Mouse (Mus musculus): ENCODE measurements around the gene Sf1. TPM values are rescaled to one million over a fixed set of nuclear protein-coding genes. Genes with fewer than 3 reads are reported as not detected.

The Sf1 gene
- total and polyA plus RNA-seq, 2 experiments from 2014 or later = 102 to 113 TPM

DNA sequence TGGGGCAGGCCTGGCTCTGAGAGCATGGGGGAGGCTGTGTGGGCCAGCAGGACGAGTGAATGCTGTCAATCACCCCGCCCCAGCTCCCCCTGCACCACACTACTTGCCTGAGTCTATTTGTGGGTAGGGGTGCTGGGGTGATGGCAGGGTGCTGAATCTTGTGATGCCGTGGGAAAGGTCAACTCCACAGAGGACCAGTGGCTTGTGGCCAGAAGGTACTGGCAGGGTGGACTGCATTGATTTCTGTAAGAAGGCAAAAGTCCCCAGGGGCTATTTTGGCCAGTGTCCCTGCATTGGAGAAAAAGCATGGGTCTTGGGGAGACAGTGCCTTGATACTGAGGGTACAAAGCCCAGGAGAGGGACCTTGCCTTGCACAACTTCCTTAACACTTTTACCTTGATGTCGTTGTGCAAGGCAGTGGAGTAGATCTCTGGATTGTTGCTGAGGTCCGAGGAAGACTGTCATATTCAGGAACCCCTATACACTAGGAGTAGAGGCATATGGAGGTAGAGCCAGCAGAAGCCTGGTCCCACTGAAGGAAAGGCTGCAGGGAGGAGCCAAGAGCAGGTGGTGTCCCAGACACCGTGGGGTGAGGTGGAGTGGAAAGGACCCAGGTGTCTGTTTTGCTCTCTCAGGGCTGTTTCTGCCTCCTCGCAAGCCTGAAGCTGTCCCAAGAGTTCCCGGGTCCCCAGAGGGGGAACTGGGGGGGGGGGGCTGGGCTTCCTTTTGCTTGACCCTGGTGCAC lies 60.8 kb downstream of the Sf1 start:
- Histone ChIP-seq H3K9ac (no peak overlapping the region), H3K4me2 (ENCODE audit: low read depth) (no peak overlapping the region), H3K9me3 (ENCODE audit: low read length) (no peaks in the 10 kb centered on the region), H3K36me3 (ENCODE audit: insufficient read depth) (peaks cover 10% of the 10 kb centered on the region), H3K27me3 (ENCODE audit: insufficient read depth, low read length) (no peaks in the 10 kb centered on the region), H3K4me1 (ENCODE audit: insufficient read depth) (peaks cover 68% of the 10 kb centered on the region), H3K4me3 (ENCODE audit: low read depth, low read length) (no peak overlapping the region), H3K27ac (ENCODE audit: low read depth, low read length) (no peak overlapping the region)
- DNase-seq = no peak
- no peak for ATAC-seq
- TF ChIP-seq CTCF (IDR thresholded peaks at IDR 0.05; ENCODE audit: low read depth) = no peak
- WGBS = 63% methylated on average over 7 of the region's 8 CpGs

DNA sequence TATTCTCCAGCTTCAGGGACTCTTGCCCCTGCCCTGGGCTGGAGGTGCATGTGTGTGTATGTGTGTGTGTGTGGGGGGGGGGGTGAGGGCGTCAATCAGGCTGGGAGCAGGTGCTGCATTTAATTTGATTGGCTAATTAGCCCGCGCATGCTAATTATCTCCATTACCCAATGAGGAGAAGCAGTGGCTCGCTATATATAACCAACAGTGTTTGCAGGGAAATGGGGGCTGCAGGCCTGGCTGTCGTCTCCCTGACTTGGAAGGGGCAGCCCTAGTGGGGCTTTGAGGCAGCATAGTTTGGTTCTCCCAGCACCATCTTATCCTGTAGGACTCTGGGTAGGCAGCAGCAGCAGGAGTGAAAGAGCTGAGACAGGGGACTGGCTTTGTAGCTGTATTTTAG lies 62.1 kb downstream of the Sf1 start:
- Histone ChIP-seq H3K9ac (no peak overlapping the region), H3K36me3 (ENCODE audit: insufficient read depth) (peaks cover 12% of the 10 kb centered on the region), H3K4me1 (ENCODE audit: insufficient read depth) (peaks cover 69% of the 10 kb centered on the region), H3K4me2 (ENCODE audit: low read depth) (peak overlapping the region; percentile 10), H3K4me3 (ENCODE audit: low read depth, low read length) (no peak overlapping the region), H3K27me3 (ENCODE audit: insufficient read depth, low read length) (no peaks in the 10 kb centered on the region), H3K9me3 (ENCODE audit: low read length) (no peaks in the 10 kb centered on the region), H3K27ac (ENCODE audit: low read depth, low read length) (peak overlapping the region; percentile 66)
- no peak for TF ChIP-seq CTCF (IDR thresholded peaks at IDR 0.05; ENCODE audit: low read depth)
- WGBS = 16% methylated on average over 5 of the region's 5 CpGs
- DNase-seq = peak; percentile 58
- peak; percentile 12; the same call in 1 of the 2 replicates for ATAC-seq

DNA sequence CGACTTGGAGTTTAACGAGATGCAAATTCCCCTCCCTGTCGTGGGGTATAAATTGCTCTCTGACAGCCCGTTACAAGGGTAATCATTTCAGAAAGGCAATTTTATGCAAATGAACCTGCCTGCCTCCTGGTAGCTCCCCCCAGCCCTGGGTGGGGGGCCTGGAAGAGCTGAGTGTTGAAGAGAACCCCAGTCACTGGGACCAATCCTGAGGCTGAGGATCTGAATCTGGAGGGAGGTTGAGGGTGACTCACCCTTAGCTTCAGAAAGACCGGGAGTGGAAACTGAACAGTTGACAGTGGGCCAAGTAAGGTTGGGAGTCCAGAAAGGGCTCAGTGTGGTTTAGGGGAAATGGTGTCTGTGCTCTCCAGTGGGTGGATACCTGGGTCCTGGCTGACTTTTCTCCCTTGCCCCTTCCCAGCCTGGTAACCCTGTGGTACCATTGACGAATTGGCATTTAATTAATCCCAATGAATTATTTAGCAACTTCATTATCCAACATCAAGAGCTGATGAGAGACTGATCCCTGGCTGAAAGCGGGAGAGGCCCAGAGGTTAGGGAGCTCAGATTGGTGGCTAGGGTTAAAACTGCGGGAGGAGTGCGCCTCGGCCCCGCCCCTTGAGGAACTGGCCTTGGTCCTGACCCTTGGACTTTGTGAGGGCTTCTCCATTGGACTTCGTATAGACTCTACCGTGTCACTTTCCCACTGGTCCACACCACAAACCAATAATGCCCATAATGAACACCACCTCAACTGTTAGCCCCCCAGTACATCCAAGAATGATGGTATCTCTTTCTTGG lies 63.4 kb downstream of the Sf1 start:
- Histone ChIP-seq H3K9me3 (ENCODE audit: low read length) (no peaks in the 10 kb centered on the region), H3K4me1 (ENCODE audit: insufficient read depth) (peaks cover 56% of the 10 kb centered on the region), H3K27ac (ENCODE audit: low read depth, low read length) (0 out of 2 replicates have a peak overlapping the region, but pooled peaks have one; percentile 0), H3K9ac (0 out of 2 replicates have a peak overlapping the region, but pooled peaks have one; percentile 47), H3K36me3 (ENCODE audit: insufficient read depth) (peaks cover 12% of the 10 kb centered on the region; the same call in 1 of the 2 replicates), H3K27me3 (ENCODE audit: insufficient read depth, low read length) (no peaks in the 10 kb centered on the region), H3K4me2 (ENCODE audit: low read depth) (peak overlapping the region; percentile 54; the same call in 1 of the 2 replicates), H3K4me3 (ENCODE audit: low read depth, low read length) (no peak overlapping the region)
- TF ChIP-seq CTCF (IDR thresholded peaks at IDR 0.05; ENCODE audit: low read depth) = no peak
- ATAC-seq = peak; percentile 66
- DNase-seq = peak; percentile 57
- 10% methylated on average over 13 of the region's 13 CpGs for WGBS

Small RNA genes lying within 50 kb of the gene (microRNA-seq; reads per million reads assigned to microRNA genes)
- gene Mir6989 = 0.73 to 1.2 reads per million in 2 experiments

Other genes starting within 250 kb of the Sf1 start
- gene Sac3d1, start 245.0 kb upstream of the Sf1 start, total RNA-seq (2014; rRNA removed) = 44.8 and 67.7 TPM in 2 replicates
- gene Sac3d1, start 245.0 kb upstream of the Sf1 start, polyA plus RNA-seq (2015; fragmentation: Nextera tagmentation; extraction: Ambion mirVana) = 60.8 and 61.5 TPM in 2 replicates
- 46.1 and 57.0 TPM in 2 replicates for gene Snx15, start 235.4 kb upstream of the Sf1 start, total RNA-seq (2014; rRNA removed)
- 58.0 and 60.5 TPM in 2 replicates for gene Snx15, start 235.4 kb upstream of the Sf1 start, polyA plus RNA-seq (2015; fragmentation: Nextera tagmentation; extraction: Ambion mirVana)
- not detected in 2 replicates for gene Batf2, start 222.7 kb upstream of the Sf1 start, total RNA-seq (2014; rRNA removed)
- not detected in 2 replicates for gene Batf2, start 222.7 kb upstream of the Sf1 start, polyA plus RNA-seq (2015; fragmentation: Nextera tagmentation; extraction: Ambion mirVana)
- 60.6 and 63.8 TPM in 2 replicates for gene Arl2, start 222.1 kb upstream of the Sf1 start, total RNA-seq (2014; rRNA removed)
- 111 and 118 TPM in 2 replicates for gene Arl2, start 222.1 kb upstream of the Sf1 start, polyA plus RNA-seq (2015; fragmentation: Nextera tagmentation; extraction: Ambion mirVana)
- gene Majin, start 179.3 kb upstream of the Sf1 start, total RNA-seq (2014; rRNA removed) = not detected in 2 replicates
- gene Majin, start 179.3 kb upstream of the Sf1 start, polyA plus RNA-seq (2015; fragmentation: Nextera tagmentation; extraction: Ambion mirVana) = not detected in 2 replicates
- not detected in 2 replicates for gene Gpha2, start 137.3 kb upstream of the Sf1 start, total RNA-seq (2014; rRNA removed)
- 0.50 TPM in 1 of 2 replicates, not detected in the other for gene Gpha2, start 137.3 kb upstream of the Sf1 start, polyA plus RNA-seq (2015; fragmentation: Nextera tagmentation; extraction: Ambion mirVana)
- 196 and 203 TPM in 2 replicates for gene Ppp2r5b, start 127.8 kb upstream of the Sf1 start, total RNA-seq (2014; rRNA removed)
- 144 and 159 TPM in 2 replicates for gene Ppp2r5b, start 127.8 kb upstream of the Sf1 start, polyA plus RNA-seq (2015; fragmentation: Nextera tagmentation; extraction: Ambion mirVana)
- 21.0 and 26.7 TPM in 2 replicates for gene Atg2a, start 122.0 kb upstream of the Sf1 start, total RNA-seq (2014; rRNA removed)
- 5.9 and 7.6 TPM in 2 replicates for gene Atg2a, start 122.0 kb upstream of the Sf1 start, polyA plus RNA-seq (2015; fragmentation: Nextera tagmentation; extraction: Ambion mirVana)
- 91.9 and 120 TPM in 2 replicates for gene Ehd1, start 87.0 kb upstream of the Sf1 start, total RNA-seq (2014; rRNA removed)
- gene Ehd1, start 87.0 kb upstream of the Sf1 start, polyA plus RNA-seq (2015; fragmentation: Nextera tagmentation; extraction: Ambion mirVana) = 69.9 and 75.4 TPM in 2 replicates
- gene Cdc42bpg, start 57.2 kb upstream of the Sf1 start, total RNA-seq (2014; rRNA removed) = 3.1 and 4.7 TPM in 2 replicates
- gene Cdc42bpg, start 57.2 kb upstream of the Sf1 start, polyA plus RNA-seq (2015; fragmentation: Nextera tagmentation; extraction: Ambion mirVana) = 0.11 and 0.23 TPM in 2 replicates
- 60.5 and 64.3 TPM in 2 replicates for gene Men1, start 28.7 kb upstream of the Sf1 start, total RNA-seq (2014; rRNA removed)
- gene Men1, start 28.7 kb upstream of the Sf1 start, polyA plus RNA-seq (2015; fragmentation: Nextera tagmentation; extraction: Ambion mirVana) = 58.3 and 60.9 TPM in 2 replicates
- gene Map4k2, start 22.6 kb upstream of the Sf1 start, total RNA-seq (2014; rRNA removed) = 43.0 and 55.8 TPM in 2 replicates
- 6.7 and 9.7 TPM in 2 replicates for gene Map4k2, start 22.6 kb upstream of the Sf1 start, polyA plus RNA-seq (2015; fragmentation: Nextera tagmentation; extraction: Ambion mirVana)
- 6.2 and 8.8 TPM in 2 replicates for gene Pygm, start 20.7 kb downstream of the Sf1 start, total RNA-seq (2014; rRNA removed)
- 4.7 and 7.6 TPM in 2 replicates for gene Pygm, start 20.7 kb downstream of the Sf1 start, polyA plus RNA-seq (2015; fragmentation: Nextera tagmentation; extraction: Ambion mirVana)
- gene Rasgrp2, start 35.6 kb downstream of the Sf1 start, total RNA-seq (2014; rRNA removed) = 125 and 170 TPM in 2 replicates
- gene Rasgrp2, start 35.6 kb downstream of the Sf1 start, polyA plus RNA-seq (2015; fragmentation: Nextera tagmentation; extraction: Ambion mirVana) = 130 and 150 TPM in 2 replicates
- gene Nrxn2, start 55.0 kb downstream of the Sf1 start, total RNA-seq (2014; rRNA removed) = 213 and 256 TPM in 2 replicates
- gene Nrxn2, start 55.0 kb downstream of the Sf1 start, polyA plus RNA-seq (2015; fragmentation: Nextera tagmentation; extraction: Ambion mirVana) = 45.1 and 49.4 TPM in 2 replicates
- gene Slc22a12, start 179.3 kb downstream of the Sf1 start, total RNA-seq (2014; rRNA removed) = not detected in 2 replicates
- gene Slc22a12, start 179.3 kb downstream of the Sf1 start, polyA plus RNA-seq (2015; fragmentation: Nextera tagmentation; extraction: Ambion mirVana) = 0.15 and 0.40 TPM in 2 replicates